Mouse (Mus musculus) forebrain, embryonic 10.5 days (tissue): ENCODE measurements around the gene Mthfd1l. TPM values are rescaled to one million over a fixed set of nuclear protein-coding genes. Genes with fewer than 3 reads are reported as not detected.
"Not testable (repeated sequence)": the region's sequence is repeated elsewhere in the genome, so short reads cannot be mapped to it uniquely, and the experiment has no call there.

Source experiments
- DNase-seq: peaks from one replicate; pipeline ENCODE4 v3.0.0-alpha.2; 2017; ENCODE audit warnings: low spot score; ENCODE audit errors: extremely low spot score
- H3K27ac ChIP-seq: fragments of 300-500 bp; sonication (generic); 2 replicates; pipeline ENCODE4 v1.5.1; 2016; ENCODE audit warnings: mild to moderate bottlenecking
- H3K27me3 ChIP-seq: fragments of 300-500 bp; sonication (generic); 2 replicates; pipeline ENCODE4 v1.6.1; 2016; ENCODE audit warnings: mild to moderate bottlenecking; ENCODE audit not compliant: poor library complexity, severe bottlenecking
- H3K36me3 ChIP-seq: fragments of 300-500 bp; sonication (generic); replicated peaks from 2 replicates; pipeline ENCODE4 v1.6.1; 2016; ENCODE audit warnings: mild to moderate bottlenecking, moderate library complexity
- H3K4me1 ChIP-seq: fragments of 300-500 bp; sonication (generic); 2 replicates; pipeline ENCODE4 v1.6.1; 2016
- H3K4me3 ChIP-seq: fragments of 300-500 bp; sonication (generic); 2 replicates; pipeline ENCODE4 v1.5.1; 2016; ENCODE audit warnings: mild to moderate bottlenecking, moderate library complexity
- H3K9me3 ChIP-seq: fragments of 300-500 bp; sonication (generic); 2 replicates; pipeline ENCODE4 v1.6.1; 2016; ENCODE audit warnings: mild to moderate bottlenecking, moderate library complexity
- WGBS: fragments of 180-500 bp; shearing (Covaris S2); methylation state at CpG from one replicate; pipeline ENCODE4 v1.1.7; 2016; 5-methylcytosine and 5-hydroxymethylcytosine counted together
- polyA plus RNA-seq: library from polyadenylated mRNA; unstranded; fragments of >200 nt; fragmentation: Nextera tagmentation; extraction: Ambion mirVana; gene quantifications from 2 replicates; pipeline ENCODE4 v1.2.1, GENCODE M21; 2016

Gene Mthfd1l
- polyA plus RNA-seq, 1 experiment from 2014 or later, result 26.8 TPM

DNA sequence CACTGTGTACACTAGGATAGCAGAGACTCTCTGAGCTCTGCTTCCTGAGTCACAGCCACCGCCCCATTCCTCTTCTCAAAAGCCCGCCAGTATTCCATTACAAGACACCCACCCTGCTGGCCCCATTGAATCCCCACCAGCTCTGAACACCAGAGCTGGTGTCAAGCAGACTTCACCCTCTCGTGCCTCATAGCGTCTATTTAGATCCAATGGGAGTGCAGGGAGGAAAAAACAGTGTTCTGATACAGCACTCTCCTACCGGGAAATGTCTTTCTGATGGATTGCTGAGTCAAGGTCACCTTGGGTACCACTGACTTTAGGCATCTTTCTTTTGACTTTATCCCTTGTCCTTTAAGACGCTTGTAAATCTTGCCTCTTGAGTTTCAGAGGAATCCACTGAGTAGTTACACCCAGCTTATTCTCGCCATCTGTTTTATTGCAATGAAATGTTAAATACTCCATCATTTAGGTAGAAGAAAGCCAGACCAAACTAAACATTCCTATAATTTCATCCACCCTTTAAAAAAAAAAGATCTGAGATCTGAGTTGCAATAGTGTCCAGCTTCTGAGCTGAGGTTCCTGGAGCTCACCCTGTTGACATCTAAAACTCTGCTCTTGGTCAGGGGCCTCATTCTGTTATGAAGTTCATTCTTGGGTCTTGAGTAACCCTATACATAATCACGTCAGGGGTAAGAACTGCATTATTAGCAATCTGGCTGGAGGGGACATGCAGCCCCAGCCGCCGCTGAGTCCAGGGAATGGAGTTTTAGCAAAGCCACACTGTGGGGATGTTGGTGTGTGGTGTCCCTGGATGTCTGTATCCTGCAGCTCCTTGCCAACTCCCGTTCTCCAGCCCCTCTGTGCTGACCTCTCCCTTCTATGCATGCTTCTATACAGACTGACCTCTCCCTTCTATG lies 88.4 kb downstream of the Mthfd1l start:
- Histone ChIP-seq H3K27me3 (no peaks in the 10 kb centered on the region), H3K9me3 (no peaks in the 10 kb centered on the region), H3K27ac (no peak overlapping the region), H3K4me3 (no peak overlapping the region), H3K4me1 (no peaks in the 10 kb centered on the region), H3K36me3 (peaks cover 34% of the 10 kb centered on the region)
- DNase-seq, result no peak
- 92% methylated on average over 11 of the region's 11 CpGs for WGBS

DNA sequence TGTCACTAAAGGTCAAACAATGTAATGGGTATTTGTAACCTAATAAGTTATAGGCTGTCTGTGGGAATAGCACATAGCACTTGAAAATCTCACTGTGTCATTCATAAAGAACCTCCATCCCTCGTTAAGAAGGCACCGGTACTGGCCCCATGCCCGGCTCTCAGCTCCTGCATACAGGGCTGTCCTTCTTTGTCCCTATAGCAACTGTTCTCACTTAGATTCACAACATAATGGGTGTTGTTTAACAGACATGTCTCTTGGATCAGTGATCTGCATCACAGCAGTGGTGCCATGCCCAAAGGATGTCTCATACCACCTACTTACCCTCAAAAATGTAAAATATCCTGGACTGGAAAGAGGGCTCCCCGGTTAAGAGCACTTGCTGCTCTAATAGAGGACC lies 90.6 kb downstream of the Mthfd1l start:
- peaks cover 30% of the 10 kb centered on the region for H3K36me3 ChIP-seq
- H3K4me1 ChIP-seq, result no peaks in the 10 kb centered on the region
- no peaks in the 10 kb centered on the region for H3K27me3 ChIP-seq
- H3K27ac ChIP-seq, result no peak overlapping the region
- no peak for DNase-seq
- WGBS, result 95% methylated on average over 4 of the region's 4 CpGs
- no peak overlapping the region for H3K4me3 ChIP-seq
- H3K9me3 ChIP-seq, result no peaks in the 10 kb centered on the region

DNA sequence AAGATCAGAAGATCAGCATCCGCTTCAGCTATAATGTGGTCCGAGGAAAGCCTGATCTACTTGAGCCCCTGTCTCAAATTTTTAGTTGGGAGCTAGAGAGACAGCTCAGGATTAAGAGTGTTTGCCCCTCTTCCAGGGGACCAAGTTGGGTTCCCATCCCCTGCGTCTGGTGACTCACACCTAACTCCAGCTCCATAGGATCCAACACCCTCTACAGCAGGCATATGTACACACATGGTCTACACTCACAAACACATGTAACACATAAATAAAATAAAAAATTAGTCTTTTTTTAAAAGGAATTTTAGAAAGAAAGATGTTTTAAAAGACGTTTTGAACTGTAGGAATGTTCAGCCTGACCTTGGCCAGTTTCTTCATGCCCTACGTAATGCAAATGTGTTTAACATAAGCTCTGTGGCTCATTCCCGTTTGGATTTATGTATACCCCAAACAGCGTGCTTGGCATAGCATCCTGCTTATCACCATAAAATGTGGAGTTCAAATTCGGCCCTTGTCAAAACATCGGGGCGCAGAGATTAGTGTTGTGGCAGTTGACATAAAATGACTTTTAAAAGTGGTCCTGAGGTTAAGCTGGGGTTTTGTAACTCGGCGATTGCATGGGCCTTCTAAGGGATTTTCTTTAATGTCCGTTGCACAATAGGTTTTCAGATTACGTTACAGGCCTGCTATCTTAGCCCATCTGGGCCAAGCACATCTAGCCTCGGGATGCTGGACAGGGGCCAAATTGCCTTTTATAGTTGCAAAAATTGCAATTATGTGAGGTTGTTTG lies 92.6 kb downstream of the Mthfd1l start:
- H3K9me3 ChIP-seq, result no peaks in the 10 kb centered on the region
- no peak overlapping the region for H3K27ac ChIP-seq
- no peaks in the 10 kb centered on the region for H3K27me3 ChIP-seq
- 91% methylated on average over 15 of the region's 15 CpGs for WGBS
- H3K4me1 ChIP-seq, result no peaks in the 10 kb centered on the region
- H3K36me3 ChIP-seq, result peaks cover 31% of the 10 kb centered on the region
- no peak overlapping the region for H3K4me3 ChIP-seq
- DNase-seq, result no peak

DNA sequence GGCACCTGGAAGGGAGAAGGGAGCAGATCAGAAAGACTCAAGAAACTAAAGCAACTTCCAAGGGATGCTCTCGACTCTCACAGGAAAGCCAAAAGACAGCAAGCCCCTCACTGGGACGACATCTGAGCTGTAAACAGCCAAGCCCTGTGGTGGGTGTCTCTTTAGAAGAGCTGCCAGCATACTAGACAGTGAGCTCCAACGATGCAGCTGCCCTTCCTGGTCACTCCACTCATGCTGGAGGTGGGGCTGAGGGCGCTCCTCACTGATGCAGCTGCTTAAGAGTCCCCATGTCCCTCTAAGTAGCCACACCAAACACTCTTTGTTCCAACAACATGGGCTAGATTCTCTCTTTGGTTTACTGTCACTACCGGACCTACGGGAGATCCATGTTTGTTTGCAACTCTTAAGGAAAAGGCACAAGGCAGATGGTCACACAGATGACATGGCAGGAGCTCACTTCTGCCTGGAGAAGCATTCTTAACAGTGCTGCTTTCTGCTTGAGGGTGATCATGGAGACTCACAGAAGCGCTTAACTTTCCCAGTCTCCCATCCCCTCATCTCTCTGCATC lies 96.4 kb downstream of the Mthfd1l start:
- peaks cover 16% of the 10 kb centered on the region for H3K36me3 ChIP-seq
- 91% methylated on average over 7 of the region's 7 CpGs for WGBS
- no peak overlapping the region for H3K4me3 ChIP-seq
- no peak overlapping the region for H3K27ac ChIP-seq
- no peaks in the 10 kb centered on the region for H3K27me3 ChIP-seq
- no peaks in the 10 kb centered on the region for H3K9me3 ChIP-seq
- no peak for DNase-seq
- no peaks in the 10 kb centered on the region for H3K4me1 ChIP-seq

DNA sequence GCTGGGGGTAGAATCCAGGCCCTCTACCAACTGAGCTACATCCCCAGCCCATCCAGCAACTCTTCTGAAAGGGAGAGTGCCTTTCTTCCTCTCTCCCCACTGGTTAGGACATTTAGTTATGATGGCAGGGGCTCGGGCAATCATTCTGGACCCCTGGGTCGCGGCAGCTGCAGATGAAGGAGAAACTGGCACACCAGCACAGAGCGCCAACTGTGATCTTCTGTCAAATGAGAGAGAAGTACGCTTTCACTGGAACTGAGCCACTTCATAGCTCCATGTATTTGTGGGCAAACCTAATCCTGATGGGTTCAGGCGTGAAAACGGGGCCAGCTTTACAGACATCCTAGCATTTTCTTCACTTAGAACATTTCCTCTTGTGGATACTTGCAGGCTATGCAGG lies 97.1 kb downstream of the Mthfd1l start:
- DNase-seq, result no peak
- H3K4me1 ChIP-seq, result no peaks in the 10 kb centered on the region
- 96% methylated on average over 7 of the region's 7 CpGs for WGBS
- no peaks in the 10 kb centered on the region for H3K27me3 ChIP-seq
- no peaks in the 10 kb centered on the region for H3K9me3 ChIP-seq
- no peak overlapping the region for H3K27ac ChIP-seq
- no peak overlapping the region for H3K4me3 ChIP-seq
- H3K36me3 ChIP-seq, result peaks cover 14% of the 10 kb centered on the region

DNA sequence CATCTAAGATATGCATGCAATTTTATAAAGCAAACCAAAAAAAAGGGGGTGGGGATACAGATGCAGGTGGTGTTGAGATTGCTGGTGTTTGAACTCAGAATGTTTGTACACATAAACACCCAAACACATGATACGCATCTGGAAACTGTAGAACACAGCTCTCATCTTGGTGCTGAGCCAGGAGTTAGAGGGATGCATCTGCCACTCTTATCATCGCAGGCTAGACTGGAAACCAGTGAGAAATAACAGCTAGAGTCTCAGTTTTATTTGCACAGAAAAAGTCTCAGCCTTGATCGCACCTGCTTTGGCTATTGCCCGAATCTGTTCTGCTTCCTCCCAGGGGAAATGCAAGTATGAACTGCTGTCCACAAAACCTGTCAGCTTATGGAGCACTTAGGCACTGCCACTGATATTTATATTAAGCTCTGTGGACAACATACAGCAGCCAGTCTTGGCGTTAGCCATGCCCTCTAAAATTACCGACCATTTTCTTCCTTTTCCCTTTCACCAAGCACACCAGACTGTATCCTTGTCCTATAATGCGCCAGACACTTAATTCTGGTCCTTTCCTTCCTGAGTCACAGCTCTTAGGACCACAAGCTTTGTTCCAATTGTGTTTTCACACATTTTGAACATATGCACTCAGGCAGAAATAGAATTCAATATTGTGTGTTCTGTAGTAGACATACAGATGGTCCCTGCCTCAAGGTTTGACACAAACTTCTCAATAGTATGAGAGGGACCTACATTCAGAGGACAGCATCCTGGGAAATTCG lies 98.3 kb downstream of the Mthfd1l start:
- Histone ChIP-seq H3K27ac (no peak overlapping the region), H3K4me3 (no peak overlapping the region), H3K4me1 (no peaks in the 10 kb centered on the region), H3K27me3 (no peaks in the 10 kb centered on the region), H3K9me3 (no peaks in the 10 kb centered on the region), H3K36me3 (peaks cover 14% of the 10 kb centered on the region)
- 94% methylated on average over 8 of the region's 8 CpGs for WGBS
- DNase-seq, result no peak

DNA sequence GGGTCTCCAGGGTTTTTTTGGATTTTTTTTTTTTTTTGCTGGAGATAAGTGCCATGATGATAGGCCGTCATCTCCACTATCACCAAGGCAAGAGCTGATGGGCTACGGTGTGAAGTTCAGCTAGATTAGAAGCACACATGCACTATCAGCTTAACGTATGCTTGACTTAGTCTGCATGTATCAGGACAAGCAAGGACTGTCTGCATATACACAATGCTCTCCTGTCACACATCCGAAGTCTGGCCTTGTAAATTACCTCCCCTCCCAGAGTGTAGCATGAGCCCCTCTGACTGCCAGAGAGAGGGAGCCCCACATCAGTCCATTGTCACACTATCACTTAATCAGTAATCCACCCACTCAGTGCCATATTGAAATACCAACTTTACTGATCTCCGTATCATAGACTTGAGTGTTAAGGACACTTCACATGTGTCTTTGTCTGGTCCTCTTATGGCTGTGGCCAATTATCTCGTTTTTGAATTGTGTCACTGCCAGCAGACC lies 99.0 kb downstream of the Mthfd1l start:
- 89% methylated on average over 6 of the region's 6 CpGs for WGBS

DNA sequence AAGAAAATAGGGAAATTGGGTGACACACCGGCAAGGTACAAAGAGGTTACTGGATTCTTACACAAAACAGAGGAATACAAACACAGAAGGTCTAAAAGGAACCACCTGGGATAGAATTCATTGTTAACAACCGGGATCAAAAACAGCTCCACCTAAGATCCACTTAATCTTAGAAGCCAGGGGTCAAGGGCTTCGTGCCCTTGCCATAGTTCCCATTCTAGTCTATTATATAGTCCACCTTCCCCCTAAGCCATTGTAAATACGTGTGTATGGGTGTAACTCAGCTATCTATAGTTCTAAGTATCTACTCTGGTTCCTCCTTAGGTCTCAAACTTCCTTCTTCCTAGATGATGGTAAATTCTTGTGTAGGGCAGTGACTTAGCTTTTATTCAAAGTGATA lies 99.6 kb downstream of the Mthfd1l start:
- not testable (repeated sequence) for H3K4me1 ChIP-seq, H3K27me3 ChIP-seq, H3K9me3 ChIP-seq, H3K4me3 ChIP-seq, H3K27ac ChIP-seq, DNase-seq
- peaks cover 14% of the 10 kb centered on the region for H3K36me3 ChIP-seq
- WGBS, result 88% methylated on average over 4 of the region's 4 CpGs

More for the DNA sequence above, 99.0 kb downstream of the Mthfd1l start:
- Histone ChIP-seq H3K27ac (no peak overlapping the region), H3K9me3 (no peaks in the 10 kb centered on the region), H3K4me3 (no peak overlapping the region), H3K36me3 (peaks cover 14% of the 10 kb centered on the region), H3K4me1 (no peaks in the 10 kb centered on the region), H3K27me3 (no peaks in the 10 kb centered on the region)
- no peak for DNase-seq

DNA sequence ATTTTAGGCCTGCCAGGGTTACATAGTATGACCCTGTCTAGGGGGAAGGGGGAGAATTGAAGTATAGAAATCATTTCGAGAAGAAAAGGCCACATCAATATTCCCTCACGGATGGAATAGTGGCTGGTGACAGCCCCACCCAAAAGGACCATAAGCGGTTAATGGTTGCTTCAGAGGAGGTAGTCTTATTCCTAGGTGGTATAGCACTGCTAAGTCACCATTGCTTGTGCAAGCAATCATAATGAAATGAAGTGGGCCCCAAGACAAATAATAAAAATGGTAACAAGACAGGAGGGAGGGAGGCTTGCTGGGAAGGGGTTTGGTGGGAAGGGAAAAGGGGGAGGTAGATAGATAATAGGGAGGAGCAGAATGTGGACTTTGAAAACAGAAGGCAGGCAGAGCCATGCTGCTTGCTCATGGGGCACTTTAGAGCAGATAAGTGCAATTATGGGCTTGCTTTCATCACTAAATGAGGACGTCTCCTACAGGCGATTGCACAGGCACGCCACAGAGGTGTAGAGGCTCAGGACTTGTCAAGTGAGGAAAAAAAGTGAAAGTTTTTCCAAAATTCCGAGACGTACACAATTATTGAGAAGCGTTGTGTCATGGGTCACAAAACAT lies 105.4 kb downstream of the Mthfd1l start:
- Histone ChIP-seq H3K4me1 (no peaks in the 10 kb centered on the region), H3K36me3 (peaks cover 1% of the 10 kb centered on the region; the same call in 1 of the 2 replicates), H3K9me3 (no peaks in the 10 kb centered on the region), H3K27me3 (no peaks in the 10 kb centered on the region), H3K27ac (no peak overlapping the region), H3K4me3 (no peak overlapping the region)
- 87% methylated on average over 9 of the region's 9 CpGs for WGBS
- no peak for DNase-seq

DNA sequence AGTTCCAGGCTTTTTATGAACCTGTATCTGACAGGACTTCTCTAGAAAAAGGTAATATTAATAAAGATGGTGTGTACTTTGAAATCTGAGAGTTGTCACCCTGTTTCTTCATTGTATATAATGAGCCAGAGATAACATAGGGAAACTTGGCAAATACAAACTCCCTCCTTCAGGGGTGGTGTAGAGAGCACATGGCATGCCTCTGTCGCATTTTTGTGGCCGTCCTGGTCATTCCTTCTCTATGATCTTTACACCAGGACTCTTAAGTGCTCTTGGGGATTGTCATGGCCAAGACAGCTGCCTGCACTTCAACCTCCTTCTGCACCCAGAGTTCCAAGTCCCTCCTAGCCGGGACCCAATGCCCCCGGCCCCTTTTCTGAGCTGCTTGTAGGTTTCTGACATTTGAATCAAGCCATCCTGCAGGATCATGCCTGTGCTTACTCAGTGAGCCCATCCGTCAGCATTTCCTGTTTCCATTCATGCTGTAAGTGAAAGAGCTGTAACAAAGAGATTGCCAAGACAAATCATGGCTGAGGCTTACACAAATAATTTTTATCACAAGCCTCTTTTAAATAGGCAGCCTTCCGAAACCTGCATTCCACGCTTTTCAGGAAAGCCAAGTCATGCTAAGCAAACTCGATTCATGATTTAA lies 106.2 kb downstream of the Mthfd1l start:
- Histone ChIP-seq H3K36me3 (peaks cover 4% of the 10 kb centered on the region), H3K4me1 (no peaks in the 10 kb centered on the region), H3K9me3 (no peaks in the 10 kb centered on the region), H3K27ac (no peak overlapping the region; the same call in 1 of the 2 replicates), H3K4me3 (no peak overlapping the region), H3K27me3 (no peaks in the 10 kb centered on the region)
- 83% methylated on average over 8 of the region's 8 CpGs for WGBS
- DNase-seq, result no peak

DNA sequence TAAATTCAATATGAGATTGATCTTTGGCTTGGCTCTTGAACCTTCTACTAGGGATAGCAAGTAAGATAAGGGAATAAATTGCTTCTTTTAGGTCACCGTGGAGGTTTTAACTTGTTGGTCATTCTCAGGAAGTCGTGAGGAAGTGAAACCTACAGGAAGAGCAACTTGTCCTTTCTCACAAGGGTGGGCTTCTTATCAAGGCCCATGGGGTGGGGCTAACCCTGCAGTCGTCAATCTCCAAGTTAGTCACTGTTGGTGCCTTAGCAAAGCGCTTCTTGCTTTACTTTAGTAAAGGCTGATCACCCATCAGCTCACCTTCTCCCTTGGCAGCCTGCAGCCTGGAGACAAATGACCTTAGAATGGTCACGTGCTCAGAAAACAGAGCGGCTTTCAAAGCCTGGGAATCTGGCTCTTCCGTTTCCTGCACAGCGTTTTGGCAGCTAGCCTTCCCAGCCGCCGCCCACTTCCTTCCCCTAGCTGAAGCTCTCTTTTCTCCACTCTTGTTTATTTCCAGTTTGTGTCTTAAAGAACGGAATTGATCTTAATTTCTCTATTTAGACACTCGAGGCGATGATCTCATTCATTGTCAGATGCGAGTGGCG lies 106.8 kb downstream of the Mthfd1l start:
- Histone ChIP-seq H3K4me1 (peaks cover 2% of the 10 kb centered on the region), H3K4me3 (no peak overlapping the region), H3K36me3 (peaks cover 6% of the 10 kb centered on the region), H3K27me3 (no peaks in the 10 kb centered on the region), H3K9me3 (no peaks in the 10 kb centered on the region), H3K27ac (no peak overlapping the region)
- DNase-seq, result no peak
- 79% methylated on average over 15 of the region's 15 CpGs for WGBS
